Mouse (Mus musculus) lung, adult 2 months (tissue): Measurements from ENCODE around the gene Leprot.

Experiments
- CTCF ChIP-seq: fragments of 200-500 bp; IDR thresholded peaks from 2 replicates; pipeline ENCODE4 v1.5.1; 2011; ENCODE audit warnings: mild to moderate bottlenecking, low read length, control low read depth; ENCODE audit not compliant: insufficient read depth
- POLR2A ChIP-seq: fragments of 200-500 bp; IDR thresholded peaks from 2 replicates; pipeline ENCODE4 v1.6.1; 2011; ENCODE audit warnings: low read depth, mild to moderate bottlenecking, control low read depth, low read length, borderline replicate concordance; ENCODE audit errors: extremely low read depth

GRCm38 (mm10) chr4:101683086-101683485 lies 35.6 kb downstream of the Leprot start:
- TF ChIP-seq CTCF = no peak
- no peak for TF ChIP-seq POLR2A
